Mouse (Mus musculus): Measurements from ENCODE around the gene Chmp6. TPM values are rescaled to one million over a fixed set of nuclear protein-coding genes. Genes with fewer than 3 reads are reported as not detected.

Chmp6 gene
- 37.1 and 54.6 TPM in 2 replicates for polyA plus RNA-seq (2012; rRNA removed; ENCODE audit: low replicate concordance)

DNA sequence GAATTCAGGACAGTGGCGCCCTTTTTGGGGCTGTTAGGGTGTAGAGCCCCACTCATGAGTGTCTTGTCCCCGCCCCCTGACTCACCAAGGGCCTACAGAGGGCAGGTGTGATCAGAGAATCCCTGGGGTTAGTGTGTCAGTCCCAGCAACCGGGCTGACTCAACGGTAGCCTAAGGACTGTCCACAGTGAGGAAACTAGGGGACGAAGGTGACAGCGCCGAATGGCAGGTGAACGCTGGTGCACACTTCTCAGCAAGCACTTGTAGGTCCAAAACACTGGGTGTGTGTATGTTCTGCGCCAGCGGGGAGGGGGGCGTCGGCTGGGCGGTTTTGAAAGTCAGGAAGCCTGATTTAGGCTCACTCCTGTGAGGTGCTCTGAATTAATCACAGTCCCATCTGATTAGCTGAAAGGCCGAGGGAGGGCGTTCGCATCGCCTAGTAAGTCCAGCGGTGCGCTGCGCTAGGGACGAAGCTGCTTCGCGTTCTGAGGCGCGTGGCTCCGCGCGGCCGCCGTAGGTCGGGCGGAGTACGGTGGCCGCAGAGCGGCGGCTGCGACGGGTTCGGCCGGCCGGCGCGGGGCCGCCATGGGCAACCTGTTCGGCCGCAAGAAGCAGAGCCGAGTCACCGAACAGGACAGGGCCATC, at the start of gene Chmp6:
Gene Chmp6 (plus strand): TSS at position 151 of the 644 bp plus-strand sequence.

DNA sequence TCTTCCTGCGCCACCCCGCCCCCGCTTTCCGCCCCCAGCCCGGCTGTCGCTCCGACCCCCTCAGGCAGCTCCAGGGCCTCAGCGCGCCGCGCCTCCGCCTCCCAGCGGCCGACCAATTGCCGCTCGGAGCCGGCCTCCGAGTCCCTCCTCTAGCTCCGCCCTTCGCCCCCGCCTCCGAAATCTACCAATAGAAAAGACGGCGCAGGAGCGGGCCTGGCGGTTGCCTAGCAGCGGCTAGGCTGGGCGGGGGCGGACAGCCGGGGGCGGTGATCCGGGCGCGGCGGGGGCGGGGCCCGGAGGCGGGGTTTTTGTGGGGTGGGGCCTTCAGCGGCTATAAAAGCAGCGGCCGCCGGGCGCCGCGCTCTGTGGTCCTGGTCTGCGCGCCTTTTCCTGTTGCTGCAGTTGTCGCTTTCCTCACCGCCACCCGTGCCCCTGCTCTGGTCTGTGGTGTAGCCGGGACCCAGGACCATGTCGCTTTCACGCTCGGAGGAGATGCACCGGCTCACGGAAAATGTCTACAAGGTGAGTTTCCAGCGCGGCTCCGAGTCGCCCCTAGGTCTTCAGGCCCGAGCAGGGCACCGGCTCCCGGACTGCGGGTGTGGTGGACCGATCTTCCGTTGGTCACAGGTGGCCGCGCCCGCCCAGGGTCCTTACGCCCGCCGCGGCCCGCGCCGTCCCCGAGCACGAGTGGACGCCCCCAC, 29.6 kb downstream of the Chmp6 start, which contains the start of gene Baiap2:
Gene Baiap2 (plus strand): TSS at position 37 of the 701 bp plus-strand sequence.

Other genes starting within 250 kb of the Chmp6 start
- 55.4 and 88.5 TPM in 2 replicates for gene Baiap2, start 29.3 kb downstream of the Chmp6 start, polyA plus RNA-seq (2012; rRNA removed; ENCODE audit: low replicate concordance)
- gene Aatk, start 133.7 kb downstream of the Chmp6 start, polyA plus RNA-seq (2012; rRNA removed; ENCODE audit: low replicate concordance): 14.9 and 39.6 TPM in 2 replicates
- 8.1 and 16.8 TPM in 2 replicates for gene Cep131, start 173.4 kb downstream of the Chmp6 start, polyA plus RNA-seq (2012; rRNA removed; ENCODE audit: low replicate concordance)
- 32.4 and 44.0 TPM in 2 replicates for gene Tepsin, start 185.3 kb downstream of the Chmp6 start, polyA plus RNA-seq (2012; rRNA removed; ENCODE audit: low replicate concordance)
- 32.3 and 38.0 TPM in 2 replicates for gene Ndufaf8, start 185.5 kb downstream of the Chmp6 start, polyA plus RNA-seq (2012; rRNA removed; ENCODE audit: low replicate concordance)
- gene Slc38a10, start 237.9 kb downstream of the Chmp6 start, polyA plus RNA-seq (2012; rRNA removed; ENCODE audit: low replicate concordance): 197 and 248 TPM in 2 replicates